Mouse (Mus musculus) neural tube, embryonic 12.5 days (tissue): ENCODE measurements at regions not wholly inside any gene's neighbourhood (a gene's known extent, or its start where the extent isn't known, plus 50 kb on each side); places are given as distances from the start of the nearest gene placed in this dataset.

Experiments used
- ATAC-seq: fragments of 200-750 bp; cut with Nextera tagmentation; 2 replicates; pipeline ENCODE4 v1.8.0; 2017; ENCODE audit warnings: low read depth, mild to moderate bottlenecking, moderate TSS enrichment, moderate library complexity; ENCODE audit not compliant: low FRiP score
- H3K27ac ChIP-seq: fragments of 300-500 bp; sonication (generic); 2 replicates; pipeline ENCODE4 v1.5.1; 2016
- H3K27me3 ChIP-seq: fragments of 300-500 bp; sonication (generic); replicated peaks from 2 replicates; pipeline ENCODE4 v1.6.1; 2016; ENCODE audit warnings: mild to moderate bottlenecking
- H3K36me3 ChIP-seq: fragments of 300-500 bp; sonication (generic); 2 replicates; pipeline ENCODE4 v1.6.1; 2016; ENCODE audit warnings: mild to moderate bottlenecking
- H3K4me1 ChIP-seq: fragments of 300-500 bp; sonication (generic); 2 replicates; pipeline ENCODE4 v1.6.1; 2016
- H3K4me2 ChIP-seq: fragments of 300-500 bp; sonication (generic); replicated peaks from 2 replicates; pipeline ENCODE4 v1.6.1; 2016; ENCODE audit warnings: mild to moderate bottlenecking
- H3K4me3 ChIP-seq: fragments of 300-500 bp; sonication (generic); 2 replicates; pipeline ENCODE4 v1.5.1; 2016
- H3K9ac ChIP-seq: fragments of 300-500 bp; sonication (generic); 2 replicates; pipeline ENCODE4 v1.6.1; 2016; ENCODE audit warnings: mild to moderate bottlenecking
- H3K9me3 ChIP-seq: fragments of 300-500 bp; sonication (generic); 2 replicates; pipeline ENCODE4 v1.6.1; 2016; ENCODE audit warnings: mild to moderate bottlenecking
- WGBS: fragments of 180-500 bp; shearing (Covaris S2); methylation state at CpG from one replicate; pipeline ENCODE4 v1.1.7; 2016; 5-methylcytosine and 5-hydroxymethylcytosine counted together

DNA sequence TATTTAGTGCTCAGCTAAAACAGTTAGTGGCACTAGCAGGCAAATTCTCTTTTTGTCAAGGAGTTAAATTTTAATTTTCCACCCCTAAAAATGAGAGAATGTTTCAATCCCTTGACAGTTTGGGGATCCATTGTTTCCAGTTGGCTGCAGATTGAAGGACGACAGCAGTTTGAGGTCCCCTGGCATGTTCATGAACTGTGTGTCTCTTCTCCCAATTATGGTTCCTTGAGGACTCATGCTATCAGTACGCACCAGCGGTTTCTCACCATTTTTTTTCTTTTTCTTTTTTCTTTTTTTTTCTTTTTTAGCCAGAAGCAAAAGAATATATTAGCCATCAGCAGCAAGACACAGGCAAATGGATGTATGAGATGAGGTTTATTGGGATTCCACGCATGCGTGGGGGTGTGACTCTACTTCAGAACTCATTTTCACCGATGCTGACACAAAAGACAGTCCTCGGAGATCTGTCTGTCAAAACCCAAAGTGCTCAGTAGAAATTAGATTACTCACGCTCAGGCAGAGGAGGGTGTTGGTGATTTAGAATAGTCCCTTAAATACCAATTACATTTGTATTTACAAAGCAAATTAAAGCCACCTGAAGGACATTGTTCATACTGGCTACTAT, 157.8 kb upstream of the Arrdc4 start:
- Histone ChIP-seq H3K4me2 (no peak overlapping the region), H3K4me3 (no peak overlapping the region), H3K27ac (no peak overlapping the region), H3K9me3 (no peaks in the 10 kb centered on the region), H3K9ac (no peak overlapping the region), H3K36me3 (no peaks in the 10 kb centered on the region), H3K4me1 (no peaks in the 10 kb centered on the region), H3K27me3 (no peaks in the 10 kb centered on the region)
- 69% methylated on average over 8 of the region's 8 CpGs for WGBS
- no peak for ATAC-seq

DNA sequence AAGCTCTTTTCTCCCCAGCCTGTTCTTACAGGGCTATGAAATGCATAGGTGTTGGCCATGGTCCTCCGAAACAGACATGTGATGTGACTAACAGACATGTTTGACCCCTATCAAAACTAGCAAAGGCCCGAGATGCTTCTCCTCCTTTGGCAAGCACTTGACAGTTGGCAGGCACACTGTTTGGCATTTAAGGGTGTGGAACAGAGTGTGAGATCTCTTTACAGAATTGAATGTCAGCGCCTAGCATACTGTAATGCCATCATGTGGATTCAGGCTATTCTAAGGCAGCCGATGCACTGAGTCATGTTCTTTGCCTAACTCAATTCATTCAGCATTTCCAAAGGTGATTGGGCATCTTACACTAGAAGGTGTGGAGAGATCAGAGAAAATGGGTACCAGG, 156.8 kb upstream of the Arrdc4 start:
- Histone ChIP-seq H3K9me3 (no peaks in the 10 kb centered on the region), H3K4me3 (no peak overlapping the region), H3K27me3 (no peaks in the 10 kb centered on the region), H3K9ac (no peak overlapping the region), H3K36me3 (no peaks in the 10 kb centered on the region), H3K4me2 (no peak overlapping the region), H3K27ac (no peak overlapping the region), H3K4me1 (no peaks in the 10 kb centered on the region)
- WGBS: 94% methylated on average over 4 of the region's 4 CpGs
- no peak for ATAC-seq

DNA sequence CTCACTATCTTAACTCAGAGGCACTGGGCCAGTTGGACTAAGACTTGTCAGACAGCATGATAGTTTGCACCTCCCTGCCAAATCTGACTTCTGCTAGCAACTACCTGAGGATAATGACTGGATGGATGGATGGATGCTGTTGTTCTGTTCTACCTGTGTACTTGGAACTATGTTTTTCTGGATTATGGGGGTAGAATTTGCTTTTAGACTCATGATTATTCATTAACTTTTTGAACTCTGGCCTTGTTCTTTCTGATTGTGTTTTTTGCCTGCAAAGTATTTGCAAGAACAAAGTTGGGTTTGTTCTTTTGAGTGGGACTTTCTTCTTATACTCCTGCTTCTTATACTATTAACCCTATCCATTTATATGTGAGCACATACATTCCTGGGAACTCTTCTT, 137.1 kb upstream of the Arrdc4 start:
- Histone ChIP-seq H3K4me3 (no peak overlapping the region), H3K9ac (no peak overlapping the region), H3K4me1 (no peaks in the 10 kb centered on the region), H3K4me2 (no peak overlapping the region), H3K27ac (no peak overlapping the region), H3K36me3 (no peaks in the 10 kb centered on the region), H3K9me3 (no peaks in the 10 kb centered on the region), H3K27me3 (no peaks in the 10 kb centered on the region)
- ATAC-seq: no peak

DNA sequence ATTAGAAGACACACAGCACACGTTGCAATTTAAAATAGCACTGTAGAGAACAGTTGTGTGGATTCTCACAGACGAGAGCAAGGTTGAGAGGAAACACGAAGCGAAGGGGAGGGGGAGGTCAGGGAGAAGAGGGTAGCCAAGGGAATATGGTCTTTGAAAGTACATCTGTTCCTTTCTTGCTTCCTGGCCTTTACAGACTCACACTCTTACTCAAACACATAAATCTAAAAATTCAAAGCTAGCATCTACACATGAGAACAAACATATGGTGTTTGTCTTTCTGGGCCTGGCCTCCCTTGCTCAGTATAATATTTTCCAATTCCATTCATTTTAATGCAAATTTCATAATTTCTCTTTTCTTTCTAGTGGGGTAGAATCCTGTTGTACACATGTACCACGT, 124.0 kb upstream of the Arrdc4 start:
- Histone ChIP-seq H3K9me3 (no peaks in the 10 kb centered on the region), H3K27ac (no peak overlapping the region), H3K27me3 (no peaks in the 10 kb centered on the region), H3K4me1 (no peaks in the 10 kb centered on the region), H3K4me2 (no peak overlapping the region), H3K36me3 (no peaks in the 10 kb centered on the region), H3K9ac (no peak overlapping the region), H3K4me3 (no peak overlapping the region)
- 48% methylated on average over 5 of the region's 5 CpGs for WGBS
- ATAC-seq: no peak

DNA sequence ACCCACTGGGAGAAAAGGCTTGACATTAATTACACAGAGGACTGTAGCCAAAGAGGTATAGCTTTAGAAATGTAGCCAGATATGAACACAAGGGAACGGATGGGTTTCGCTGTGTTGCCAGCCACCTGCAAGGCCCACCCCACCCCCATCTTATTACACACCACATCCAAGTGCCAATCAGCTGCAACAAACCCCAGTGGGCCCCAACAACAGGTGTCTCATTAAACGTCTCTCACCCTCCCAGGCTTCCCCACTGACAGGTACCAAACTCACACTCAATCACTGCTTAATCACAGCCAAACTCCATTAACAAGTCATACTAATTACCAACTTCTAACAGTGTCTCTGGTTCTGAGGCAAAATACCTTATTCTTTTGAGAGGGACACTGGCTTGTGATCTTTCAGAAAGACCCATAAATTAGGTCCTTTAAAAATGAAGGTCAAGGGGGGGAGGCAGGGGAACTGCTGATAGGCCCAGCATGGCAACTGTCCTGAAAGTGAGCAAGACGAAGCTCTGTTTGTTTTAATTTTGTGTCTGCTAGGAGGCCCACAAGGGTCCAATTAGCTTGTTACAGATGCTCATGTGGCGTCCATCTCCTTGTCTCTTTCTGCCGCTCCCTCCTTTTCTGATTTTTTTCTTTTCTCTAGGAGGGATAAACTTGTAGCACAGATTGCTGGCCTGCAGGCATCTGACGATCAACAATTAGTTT, 115.4 kb upstream of the Arrdc4 start:
- H3K4me3 ChIP-seq: no peak overlapping the region
- ATAC-seq: no peak
- H3K9ac ChIP-seq: no peak overlapping the region
- no peaks in the 10 kb centered on the region for H3K4me1 ChIP-seq
- no peaks in the 10 kb centered on the region for H3K9me3 ChIP-seq
- no peaks in the 10 kb centered on the region for H3K27me3 ChIP-seq
- H3K27ac ChIP-seq: no peak overlapping the region
- H3K4me2 ChIP-seq: no peak overlapping the region
- 47% methylated on average over 7 of the region's 7 CpGs for WGBS
- H3K36me3 ChIP-seq: no peaks in the 10 kb centered on the region

DNA sequence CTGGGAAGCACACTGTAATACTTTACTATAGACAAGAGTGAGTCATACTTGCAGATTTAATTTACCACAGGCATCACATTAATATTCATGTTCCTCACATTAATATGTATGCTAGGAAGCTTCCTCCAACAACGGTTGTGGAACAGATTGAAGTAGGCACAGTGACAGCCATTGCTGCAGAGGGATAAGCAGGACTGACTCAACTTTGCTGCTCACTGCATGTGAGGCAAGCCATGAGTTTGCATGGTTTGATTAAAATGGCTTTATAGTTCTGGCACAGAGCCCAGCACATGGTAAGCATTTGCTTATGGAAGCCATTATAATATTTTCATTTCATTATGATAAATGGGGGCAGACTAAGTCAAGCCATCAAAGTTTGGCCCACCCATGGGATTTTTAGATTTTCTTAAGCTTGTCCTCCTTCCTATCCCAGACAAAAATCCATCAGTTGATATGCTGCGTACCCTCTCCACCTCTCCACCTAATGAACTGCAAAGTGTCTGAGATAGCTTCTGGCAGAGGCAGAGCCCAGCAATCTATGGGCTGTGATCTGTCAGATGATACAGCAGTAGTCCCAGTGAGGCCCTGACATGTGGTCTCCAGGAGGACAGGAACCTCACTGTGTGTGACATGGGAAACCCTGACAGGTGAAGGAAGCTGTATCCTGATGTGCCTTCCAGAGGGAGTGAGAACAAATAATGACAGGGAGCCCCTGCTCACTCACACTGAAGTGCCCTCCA, 109.6 kb upstream of the Arrdc4 start:
- no peak for ATAC-seq
- H3K36me3 ChIP-seq: no peaks in the 10 kb centered on the region
- H3K4me3 ChIP-seq: no peak overlapping the region
- no peak overlapping the region for H3K9ac ChIP-seq
- H3K4me1 ChIP-seq: no peaks in the 10 kb centered on the region
- H3K9me3 ChIP-seq: no peaks in the 10 kb centered on the region
- no peak overlapping the region for H3K27ac ChIP-seq
- H3K4me2 ChIP-seq: no peak overlapping the region
- 54% methylated on average over 2 of the region's 2 CpGs for WGBS
- no peaks in the 10 kb centered on the region for H3K27me3 ChIP-seq

DNA sequence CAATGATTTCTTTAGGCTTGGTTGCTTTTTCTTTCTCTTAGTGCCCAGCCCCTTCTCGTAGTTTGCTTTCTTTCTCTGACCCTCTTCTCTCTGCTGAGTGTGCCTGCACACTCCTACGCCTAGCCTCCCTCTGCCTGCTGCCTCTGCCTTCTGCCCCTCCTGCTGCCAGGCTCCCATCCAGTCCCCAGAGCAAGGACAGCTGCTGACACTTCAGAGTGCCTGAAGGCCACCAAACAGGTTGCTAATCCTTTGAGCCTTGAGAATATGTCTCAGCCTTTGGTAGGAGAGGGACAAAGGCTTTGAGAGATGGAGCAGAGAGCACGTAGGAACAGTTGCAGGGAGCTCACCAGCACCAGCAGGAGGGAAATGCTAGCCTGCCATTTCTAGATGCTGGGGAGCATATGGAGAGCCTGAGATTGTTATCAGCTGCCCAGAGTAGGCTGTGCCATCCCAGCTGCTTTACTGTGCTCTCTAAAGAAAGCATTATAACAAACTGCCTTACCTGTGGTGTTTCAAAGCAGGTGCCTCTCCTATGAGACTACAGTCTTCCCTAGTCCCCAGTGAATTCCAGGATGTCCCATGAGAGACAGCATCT, 103.0 kb upstream of the Arrdc4 start:
- Histone ChIP-seq H3K27me3 (no peaks in the 10 kb centered on the region), H3K4me2 (no peak overlapping the region), H3K27ac (no peak overlapping the region), H3K4me3 (no peak overlapping the region), H3K4me1 (no peaks in the 10 kb centered on the region), H3K9ac (no peak overlapping the region), H3K36me3 (no peaks in the 10 kb centered on the region), H3K9me3 (no peaks in the 10 kb centered on the region)
- WGBS: 69% methylated on average over 3 of the region's 3 CpGs
- no peak for ATAC-seq

DNA sequence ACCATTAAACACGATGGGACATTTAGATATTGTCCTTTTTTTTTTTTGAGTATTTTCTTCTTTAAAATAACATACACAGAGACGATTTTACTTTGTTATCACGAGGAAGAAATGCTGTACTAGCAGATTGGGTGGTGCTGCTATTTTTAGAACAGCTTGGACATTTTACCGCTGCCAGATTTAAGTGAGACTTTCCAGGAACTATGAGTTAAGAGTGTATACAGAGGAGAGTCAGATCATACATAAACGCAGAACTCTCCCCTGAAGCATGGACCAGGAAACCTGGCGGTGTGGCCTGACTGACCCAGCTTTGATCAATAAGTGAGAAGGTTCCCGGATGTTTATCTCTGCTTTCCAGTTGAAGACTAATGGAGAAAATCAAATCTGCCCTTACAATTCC, 95.6 kb upstream of the Arrdc4 start:
- ATAC-seq: no peak

DNA sequence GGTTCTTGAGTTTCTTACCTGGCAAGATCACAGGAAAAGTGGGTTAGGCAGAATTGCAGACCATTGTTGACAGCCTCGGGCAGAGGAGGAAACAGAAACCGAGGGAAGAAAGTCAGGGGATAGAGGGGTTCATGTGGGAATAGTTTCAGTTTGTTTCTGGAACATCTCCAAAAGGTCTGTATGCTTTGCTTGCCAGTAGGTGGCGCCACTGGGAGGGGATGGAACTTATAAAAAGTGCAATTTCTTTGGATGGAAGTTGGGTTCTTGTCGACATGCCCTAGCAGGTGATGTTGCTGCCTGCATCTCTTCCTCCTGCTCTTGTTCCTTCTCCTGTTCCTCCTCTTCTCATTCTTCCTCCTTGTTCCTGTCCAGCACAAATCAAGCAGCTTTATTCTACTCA, 94.3 kb upstream of the Arrdc4 start:
- no peaks in the 10 kb centered on the region for H3K36me3 ChIP-seq
- H3K27ac ChIP-seq: no peak overlapping the region
- ATAC-seq: no peak
- 48% methylated on average over 4 of the region's 4 CpGs for WGBS
- H3K9me3 ChIP-seq: no peaks in the 10 kb centered on the region
- no peaks in the 10 kb centered on the region for H3K4me1 ChIP-seq
- H3K9ac ChIP-seq: no peak overlapping the region
- H3K4me2 ChIP-seq: no peak overlapping the region
- H3K27me3 ChIP-seq: no peaks in the 10 kb centered on the region
- H3K4me3 ChIP-seq: no peak overlapping the region

More for the DNA sequence above, 95.6 kb upstream of the Arrdc4 start:
- H3K4me2 ChIP-seq: no peak overlapping the region
- H3K9ac ChIP-seq: no peak overlapping the region
- H3K9me3 ChIP-seq: no peaks in the 10 kb centered on the region
- H3K36me3 ChIP-seq: no peaks in the 10 kb centered on the region
- H3K27ac ChIP-seq: no peak overlapping the region
- H3K4me1 ChIP-seq: no peaks in the 10 kb centered on the region
- H3K27me3 ChIP-seq: no peaks in the 10 kb centered on the region
- no peak overlapping the region for H3K4me3 ChIP-seq
- WGBS: 78% methylated on average over 7 of the region's 7 CpGs

DNA sequence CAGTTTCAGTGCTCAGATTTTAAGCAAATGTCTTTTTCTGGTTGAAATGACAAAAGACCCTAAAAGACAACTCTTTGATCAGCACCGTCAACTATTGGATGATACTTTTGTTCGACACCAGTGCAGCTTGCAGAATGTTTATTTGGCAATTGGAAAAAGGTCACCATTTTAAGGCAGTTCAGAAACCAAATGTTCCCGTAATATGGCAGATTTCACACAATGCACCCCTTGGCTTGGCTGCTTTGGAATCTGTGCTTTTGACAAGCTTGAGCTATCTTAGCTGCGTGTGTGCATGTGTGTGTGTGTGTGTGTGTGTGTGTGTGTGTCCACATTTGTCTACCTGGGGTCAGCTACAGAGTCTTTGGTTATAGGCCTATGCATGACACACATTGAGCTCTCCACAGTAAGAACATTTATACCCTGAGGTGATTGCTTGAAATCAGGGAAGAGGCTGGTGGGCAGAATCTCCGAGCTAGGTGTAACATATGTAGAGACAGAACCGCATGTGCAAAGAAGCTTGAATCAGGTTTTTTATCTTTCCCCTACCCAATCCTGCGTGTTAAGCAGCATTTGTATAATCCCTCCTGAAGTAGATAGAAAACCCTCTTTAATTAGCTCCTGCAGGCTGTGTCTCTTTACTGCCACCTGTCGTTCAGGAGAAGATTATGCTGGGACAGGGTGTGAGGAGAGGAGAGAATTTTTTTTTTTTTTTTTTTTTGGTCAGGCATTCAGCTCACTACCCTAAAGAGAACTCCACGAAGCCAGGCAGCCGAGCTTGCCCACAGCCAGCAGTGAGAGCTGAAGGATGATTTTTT, 85.1 kb upstream of the Arrdc4 start:
- ATAC-seq: no peak
- H3K4me2 ChIP-seq: no peak overlapping the region
- H3K27me3 ChIP-seq: no peaks in the 10 kb centered on the region
- no peaks in the 10 kb centered on the region for H3K36me3 ChIP-seq
- no peak overlapping the region for H3K4me3 ChIP-seq
- H3K4me1 ChIP-seq: no peaks in the 10 kb centered on the region
- 49% methylated on average over 10 of the region's 10 CpGs for WGBS
- no peaks in the 10 kb centered on the region for H3K9me3 ChIP-seq
- H3K27ac ChIP-seq: no peak overlapping the region
- no peak overlapping the region for H3K9ac ChIP-seq

DNA sequence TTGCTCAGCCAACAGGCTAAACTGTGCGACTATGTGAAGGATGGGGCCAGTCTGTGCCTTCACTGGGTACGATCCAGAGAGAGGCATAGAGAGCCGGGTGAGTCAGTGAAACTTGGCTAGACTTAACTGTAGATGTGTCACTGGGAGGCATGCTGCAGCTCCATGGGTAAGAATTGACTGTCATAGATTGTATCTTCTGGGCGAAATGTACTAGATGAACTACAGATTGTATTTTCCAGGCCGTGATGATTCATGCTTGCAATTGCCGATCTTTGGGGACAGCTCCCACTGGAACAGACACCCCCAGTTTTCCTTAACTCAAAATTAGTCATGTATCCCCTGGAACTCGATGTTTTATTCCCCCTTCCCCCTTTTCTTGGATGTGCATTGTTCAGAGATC, 84.5 kb upstream of the Arrdc4 start:
- no peaks in the 10 kb centered on the region for H3K9me3 ChIP-seq
- H3K4me2 ChIP-seq: no peak overlapping the region
- H3K36me3 ChIP-seq: no peaks in the 10 kb centered on the region
- H3K27ac ChIP-seq: no peak overlapping the region
- no peak overlapping the region for H3K4me3 ChIP-seq
- ATAC-seq: no peak
- H3K27me3 ChIP-seq: no peaks in the 10 kb centered on the region
- no peaks in the 10 kb centered on the region for H3K4me1 ChIP-seq
- H3K9ac ChIP-seq: no peak overlapping the region
- WGBS: 90% methylated on average over 7 of the region's 7 CpGs

DNA sequence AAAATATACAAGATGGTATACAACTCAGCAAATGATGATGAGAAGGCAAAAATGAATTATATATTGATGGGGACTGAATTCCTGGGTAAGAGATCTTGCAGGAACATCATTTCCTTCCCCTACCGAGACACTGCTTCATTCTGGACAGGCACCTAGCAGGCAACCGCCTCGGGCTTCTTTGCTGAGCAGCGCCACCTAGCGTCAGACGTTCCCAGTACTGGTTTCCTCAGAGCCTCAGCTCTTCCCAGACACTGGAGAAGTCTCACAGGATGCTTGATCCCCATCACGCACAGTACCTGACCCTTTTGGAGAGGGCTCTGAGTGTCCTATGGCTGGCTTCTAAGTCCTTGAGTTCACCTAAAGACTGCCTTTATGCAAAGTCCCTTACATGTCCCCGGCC, 80.8 kb upstream of the Arrdc4 start:
- 16% methylated on average over 8 of the region's 8 CpGs for WGBS
- Histone ChIP-seq H3K36me3 (no peaks in the 10 kb centered on the region), H3K9ac (no peak overlapping the region), H3K4me3 (no peak overlapping the region), H3K27me3 (no peaks in the 10 kb centered on the region), H3K4me1 (no peaks in the 10 kb centered on the region), H3K9me3 (no peaks in the 10 kb centered on the region), H3K27ac (no peak overlapping the region), H3K4me2 (no peak overlapping the region)
- ATAC-seq: peak; percentile 66; the same call in 1 of the 2 replicates
